Mouse (Mus musculus) intestine, embryonic 14.5 days (tissue): ENCODE measurements around the gene Gmip. TPM values are rescaled to one million over a fixed set of nuclear protein-coding genes. Genes with fewer than 3 reads are reported as not detected.

Experiments used
- ATAC-seq: fragments of 200-750 bp; cut with Nextera tagmentation; replicated peaks from 2 replicates; pipeline ENCODE4 v1.8.0; 2017; ENCODE audit warnings: low read depth, moderate number of reproducible peaks, moderate TSS enrichment, moderate library complexity; ENCODE audit not compliant: low FRiP score, low TSS enrichment
- DNase-seq: peaks from one replicate; pipeline ENCODE4 v3.0.0-alpha.2; 2018; ENCODE audit warnings: low spot score
- H3K27ac ChIP-seq: fragments of 300-500 bp; sonication (generic); 2 replicates; pipeline ENCODE4 v1.5.1; 2014; ENCODE audit warnings: low read depth, mild to moderate bottlenecking, control low read depth
- H3K27me3 ChIP-seq: fragments of 300-500 bp; sonication (generic); replicated peaks from 2 replicates; pipeline ENCODE4 v1.6.1; 2014; ENCODE audit warnings: low read length, control low read depth; ENCODE audit not compliant: control insufficient read depth, insufficient read depth
- H3K36me3 ChIP-seq: fragments of 300-500 bp; sonication (generic); 2 replicates; pipeline ENCODE4 v1.6.1; 2014; ENCODE audit warnings: low read length, control low read depth; ENCODE audit not compliant: control insufficient read depth, insufficient read depth
- H3K4me1 ChIP-seq: fragments of 300-500 bp; sonication (generic); replicated peaks from 2 replicates; pipeline ENCODE4 v1.6.1; 2014; ENCODE audit warnings: low read length, control low read depth, mixed read lengths; ENCODE audit not compliant: control insufficient read depth, insufficient read depth
- H3K4me2 ChIP-seq: fragments of 300-500 bp; sonication (generic); 2 replicates; pipeline ENCODE4 v1.6.1; 2014; ENCODE audit warnings: low read length
- H3K4me3 ChIP-seq: fragments of 300-500 bp; sonication (generic); 2 replicates; pipeline ENCODE4 v1.5.1; 2014; ENCODE audit warnings: low read depth, low read length, control low read depth, mixed read lengths
- H3K9ac ChIP-seq: fragments of 300-500 bp; sonication (generic); 2 replicates; pipeline ENCODE4 v1.6.1; 2014; ENCODE audit warnings: mild to moderate bottlenecking, low read length
- H3K9me3 ChIP-seq: fragments of 300-500 bp; sonication (generic); 2 replicates; pipeline ENCODE4 v1.6.1; 2016; ENCODE audit warnings: low read length, control low read depth; ENCODE audit not compliant: control insufficient read depth
- WGBS: fragments of 180-500 bp; shearing (Covaris S2); extraction: QIAGEN DNeasy Blood & Tissue Kit; methylation state at CpG from one replicate; pipeline ENCODE4 v1.1.7; 2014; 5-methylcytosine and 5-hydroxymethylcytosine counted together
- polyA plus RNA-seq: library from polyadenylated mRNA; unstranded; fragments of >200 nt; fragmentation: Nextera tagmentation; extraction: Ambion mirVana; gene quantifications from 2 replicates; pipeline ENCODE4 v1.2.1, GENCODE M21; 2014

The Gmip gene
- polyA plus RNA-seq, 1 experiment from 2014 or later = 10.4 TPM

GRCm38 (mm10) chr8:69797661-69798060 is 10.8 kb upstream of the Gmip start:
- Histone ChIP-seq H3K27me3 (no peaks in the 10 kb centered on the region), H3K9me3 (no peaks in the 10 kb centered on the region), H3K36me3 (peaks cover 96% of the 10 kb centered on the region), H3K9ac (no peak overlapping the region), H3K4me1 (peaks cover 3% of the 10 kb centered on the region; the same call in 1 of the 2 replicates), H3K27ac (no peak overlapping the region), H3K4me3 (no peak overlapping the region), H3K4me2 (no peak overlapping the region)
- ATAC-seq = no peak
- WGBS = 91% methylated on average over 10 of the region's 10 CpGs
- DNase-seq = no peak

GRCm38 (mm10) chr8:69799261-69799660 is 9.2 kb upstream of the Gmip start:
- Histone ChIP-seq H3K9ac (no peak overlapping the region), H3K9me3 (no peaks in the 10 kb centered on the region), H3K36me3 (peaks cover 98% of the 10 kb centered on the region), H3K4me3 (no peak overlapping the region), H3K27me3 (no peaks in the 10 kb centered on the region), H3K27ac (no peak overlapping the region), H3K4me1 (no peaks in the 10 kb centered on the region), H3K4me2 (no peak overlapping the region)
- DNase-seq = no peak
- ATAC-seq = no peak
- 94% methylated on average over 8 of the region's 8 CpGs for WGBS

GRCm38 (mm10) chr8:69799946-69800345 is 8.5 kb upstream of the Gmip start:
- Histone ChIP-seq H3K27ac (no peak overlapping the region), H3K27me3 (no peaks in the 10 kb centered on the region), H3K4me2 (no peak overlapping the region), H3K9me3 (no peaks in the 10 kb centered on the region), H3K9ac (no peak overlapping the region), H3K4me3 (no peak overlapping the region), H3K4me1 (no peaks in the 10 kb centered on the region), H3K36me3 (peaks cover 98% of the 10 kb centered on the region)
- 92% methylated on average over 5 of the region's 5 CpGs for WGBS
- DNase-seq (no peak), ATAC-seq (no peak)

- Histone ChIP-seq H3K36me3 (peaks cover 98% of the 10 kb centered on the region), H3K9ac (no peak overlapping the region), H3K27me3 (no peaks in the 10 kb centered on the region), H3K9me3 (no peaks in the 10 kb centered on the region), H3K4me2 (no peak overlapping the region), H3K4me3 (no peak overlapping the region), H3K4me1 (no peaks in the 10 kb centered on the region), H3K27ac (no peak overlapping the region)
- WGBS = 96% methylated on average over 4 of the region's 4 CpGs
- no peak for DNase-seq
- no peak for ATAC-seq
Measured at GRCm38 (mm10) chr8:69801796-69802195, 6.7 kb upstream of the Gmip start.

GRCm38 (mm10) chr8:69802216-69802615 is 6.3 kb upstream of the Gmip start:
- Histone ChIP-seq H3K27me3 (no peaks in the 10 kb centered on the region), H3K4me2 (no peak overlapping the region), H3K4me3 (no peak overlapping the region), H3K9me3 (no peaks in the 10 kb centered on the region), H3K9ac (no peak overlapping the region), H3K4me1 (no peaks in the 10 kb centered on the region), H3K36me3 (peaks cover 98% of the 10 kb centered on the region), H3K27ac (no peak overlapping the region)
- DNase-seq (no peak), ATAC-seq (no peak)

GRCm38 (mm10) chr8:69803366-69803765 is 5.1 kb upstream of the Gmip start:
- Histone ChIP-seq H3K27ac (no peak overlapping the region), H3K4me2 (no peak overlapping the region), H3K9ac (no peak overlapping the region), H3K9me3 (no peaks in the 10 kb centered on the region), H3K27me3 (no peaks in the 10 kb centered on the region), H3K4me1 (peaks cover 2% of the 10 kb centered on the region; the same call in 1 of the 2 replicates), H3K36me3 (peaks cover 94% of the 10 kb centered on the region), H3K4me3 (no peak overlapping the region)
- DNase-seq (no peak), ATAC-seq (no peak)
- WGBS = 91% methylated on average over 7 of the region's 7 CpGs

- no peak for ATAC-seq
- DNase-seq = no peak
- H3K4me3 ChIP-seq = no peak overlapping the region
- H3K9ac ChIP-seq = no peak overlapping the region
- H3K27me3 ChIP-seq = no peaks in the 10 kb centered on the region
- WGBS = 91% methylated on average over 6 of the region's 6 CpGs
- H3K36me3 ChIP-seq = peaks cover 82% of the 10 kb centered on the region
- no peak overlapping the region for H3K27ac ChIP-seq
- H3K4me1 ChIP-seq = peaks cover 6% of the 10 kb centered on the region; the same call in 1 of the 2 replicates
- H3K4me2 ChIP-seq = no peak overlapping the region
- H3K9me3 ChIP-seq = no peaks in the 10 kb centered on the region
Measured at GRCm38 (mm10) chr8:69804537-69804936, 3.9 kb upstream of the Gmip start.

- Histone ChIP-seq H3K27me3 (no peaks in the 10 kb centered on the region), H3K4me1 (peaks cover 6% of the 10 kb centered on the region; the same call in 1 of the 2 replicates), H3K9me3 (no peaks in the 10 kb centered on the region), H3K4me3 (no peak overlapping the region), H3K36me3 (peaks cover 76% of the 10 kb centered on the region), H3K4me2 (no peak overlapping the region), H3K27ac (no peak overlapping the region), H3K9ac (no peak overlapping the region)
- no peak for DNase-seq
- ATAC-seq = no peak
- 96% methylated on average over 10 of the region's 10 CpGs for WGBS
Measured at GRCm38 (mm10) chr8:69805086-69805485, 3.4 kb upstream of the Gmip start.

- WGBS = 95% methylated on average over 9 of the region's 9 CpGs
- no peak for ATAC-seq
Measured at GRCm38 (mm10) chr8:69805491-69805890, 3.0 kb upstream of the Gmip start.

More at GRCm38 (mm10) chr8:69805491-69805890, 3.0 kb upstream of the Gmip start:
- Histone ChIP-seq H3K4me3 (no peak overlapping the region), H3K9ac (no peak overlapping the region), H3K27ac (no peak overlapping the region), H3K27me3 (no peaks in the 10 kb centered on the region), H3K36me3 (peaks cover 72% of the 10 kb centered on the region), H3K4me1 (peaks cover 6% of the 10 kb centered on the region; the same call in 1 of the 2 replicates), H3K4me2 (no peak overlapping the region), H3K9me3 (no peaks in the 10 kb centered on the region)
- DNase-seq = no peak
